Mouse (Mus musculus): ENCODE data around the gene Sdk1. TPM values are rescaled to one million over a fixed set of nuclear protein-coding genes. Genes with fewer than 3 reads are reported as not detected.

Gene Sdk1
- polyA plus RNA-seq, 1 experiment from 2014 or later: 1.2 TPM

DNA sequence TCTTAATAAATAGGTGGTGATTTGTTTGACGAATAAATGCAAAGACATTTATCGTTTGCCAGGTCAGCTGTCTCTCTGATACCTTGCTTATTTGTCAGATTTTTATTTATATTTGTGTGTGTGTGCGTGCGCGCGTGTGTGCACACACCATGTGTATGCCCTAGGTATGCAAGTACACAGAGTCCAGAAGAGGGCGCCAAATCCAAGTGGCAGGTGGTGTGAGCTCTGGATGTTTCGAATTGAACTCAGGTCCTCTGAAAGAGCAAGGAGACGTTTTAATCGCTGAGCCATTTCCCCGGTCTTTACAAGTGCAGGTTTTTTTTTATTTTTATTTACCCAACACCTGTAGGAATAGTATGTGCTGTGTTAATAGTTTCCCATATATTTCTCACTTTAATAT is 632.5 kb downstream of the Sdk1 start:
- Histone ChIP-seq H3K4me3 (ENCODE audit: low read depth, low read length) (no peak overlapping the region), H3K9me3 (ENCODE audit: control insufficient read depth, low read length) (no peaks in the 10 kb centered on the region), H3K27ac (replicated peaks; ENCODE audit: low read depth, low read length) (no peak overlapping the region), H3K4me1 (ENCODE audit: control insufficient read depth, insufficient read depth, low read length) (no peaks in the 10 kb centered on the region), H3K36me3 (ENCODE audit: control insufficient read depth, insufficient read depth, low read length) (no peaks in the 10 kb centered on the region), H3K27me3 (ENCODE audit: control insufficient read depth, insufficient read depth, low read length) (no peaks in the 10 kb centered on the region), H3K4me2 (ENCODE audit: low read depth, severe bottlenecking) (no peak overlapping the region), H3K9ac (ENCODE audit: low read length) (no peak overlapping the region)
- ATAC-seq (ENCODE audit: insufficient number of reproducible peaks, low FRiP score, low TSS enrichment, low read depth) (no peak), DNase-seq (ENCODE audit: low spot score) (no peak)
- WGBS: 95% methylated on average over 11 of the region's 11 CpGs

DNA sequence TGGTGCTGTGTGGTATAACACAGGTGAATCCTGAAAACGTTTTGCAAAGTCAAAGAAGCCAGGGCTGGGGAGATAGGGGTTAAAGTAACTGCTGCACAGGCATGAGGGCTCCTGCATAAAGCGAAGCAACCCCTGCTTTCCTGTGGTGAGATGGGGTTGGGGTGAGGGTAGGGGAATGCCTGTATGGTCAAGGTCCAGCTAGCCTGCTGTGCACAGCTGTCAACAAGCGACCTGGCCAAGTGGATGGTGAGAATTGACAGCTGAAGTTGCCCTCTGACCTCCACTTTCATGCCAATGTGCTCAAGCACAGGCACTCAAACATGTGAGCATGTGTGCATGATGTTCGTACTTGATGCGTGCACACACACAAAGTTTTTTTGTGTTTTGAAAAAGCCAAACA is 639.4 kb downstream of the Sdk1 start:
- H3K4me1 ChIP-seq (ENCODE audit: control insufficient read depth, insufficient read depth, low read length): peaks cover 3% of the 10 kb centered on the region; the same call in 1 of the 2 replicates
- no peak overlapping the region for H3K27ac ChIP-seq (replicated peaks; ENCODE audit: low read depth, low read length)
- no peaks in the 10 kb centered on the region for H3K9me3 ChIP-seq (ENCODE audit: control insufficient read depth, low read length)
- no peaks in the 10 kb centered on the region for H3K36me3 ChIP-seq (ENCODE audit: control insufficient read depth, insufficient read depth, low read length)
- H3K4me2 ChIP-seq (ENCODE audit: low read depth, severe bottlenecking): no peak overlapping the region
- WGBS: 55% methylated on average over 5 of the region's 5 CpGs
- ATAC-seq (ENCODE audit: insufficient number of reproducible peaks, low FRiP score, low TSS enrichment, low read depth) (no peak), DNase-seq (ENCODE audit: low spot score) (no peak)
- no peaks in the 10 kb centered on the region for H3K27me3 ChIP-seq (ENCODE audit: control insufficient read depth, insufficient read depth, low read length)
- H3K9ac ChIP-seq (ENCODE audit: low read length): no peak overlapping the region
- no peak overlapping the region for H3K4me3 ChIP-seq (ENCODE audit: low read depth, low read length)

DNA sequence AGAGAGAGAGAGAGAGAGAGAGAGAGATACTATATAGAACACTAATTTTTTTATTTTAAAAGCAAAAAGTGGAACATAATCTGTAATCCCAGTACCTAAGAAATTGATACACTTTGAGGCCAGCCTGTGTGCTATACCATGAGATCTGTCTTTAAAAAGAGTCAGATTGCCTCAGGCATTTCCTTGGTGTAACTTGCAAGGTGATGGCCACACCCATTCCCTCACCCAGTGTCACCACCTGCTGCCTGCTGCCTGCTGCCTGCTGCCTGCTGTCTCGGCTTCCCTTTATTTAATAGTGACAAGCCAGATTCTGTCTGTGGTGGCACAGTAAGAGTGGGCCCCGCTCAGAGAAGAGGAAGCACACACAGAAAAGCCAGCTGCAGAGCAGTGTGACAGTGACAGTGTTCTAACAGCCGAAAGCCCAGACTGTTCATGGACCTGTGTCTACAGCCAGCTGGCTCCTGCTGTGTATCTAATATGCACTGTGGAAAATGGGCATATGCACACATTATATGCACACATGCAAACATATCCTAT is 642.9 kb downstream of the Sdk1 start:
- DNase-seq (ENCODE audit: low spot score) (no peak), ATAC-seq (ENCODE audit: insufficient number of reproducible peaks, low FRiP score, low TSS enrichment, low read depth) (no peak)
- no peaks in the 10 kb centered on the region for H3K9me3 ChIP-seq (ENCODE audit: control insufficient read depth, low read length)
- peaks cover 3% of the 10 kb centered on the region; the same call in 1 of the 2 replicates for H3K4me1 ChIP-seq (ENCODE audit: control insufficient read depth, insufficient read depth, low read length)
- 46% methylated on average over 3 of the region's 3 CpGs for WGBS
- H3K27me3 ChIP-seq (ENCODE audit: control insufficient read depth, insufficient read depth, low read length): no peaks in the 10 kb centered on the region
- H3K4me2 ChIP-seq (ENCODE audit: low read depth, severe bottlenecking): no peak overlapping the region
- H3K4me3 ChIP-seq (ENCODE audit: low read depth, low read length): no peak overlapping the region
- no peak overlapping the region for H3K27ac ChIP-seq (replicated peaks; ENCODE audit: low read depth, low read length)
- no peaks in the 10 kb centered on the region for H3K36me3 ChIP-seq (ENCODE audit: control insufficient read depth, insufficient read depth, low read length)
- H3K9ac ChIP-seq (ENCODE audit: low read length): no peak overlapping the region

DNA sequence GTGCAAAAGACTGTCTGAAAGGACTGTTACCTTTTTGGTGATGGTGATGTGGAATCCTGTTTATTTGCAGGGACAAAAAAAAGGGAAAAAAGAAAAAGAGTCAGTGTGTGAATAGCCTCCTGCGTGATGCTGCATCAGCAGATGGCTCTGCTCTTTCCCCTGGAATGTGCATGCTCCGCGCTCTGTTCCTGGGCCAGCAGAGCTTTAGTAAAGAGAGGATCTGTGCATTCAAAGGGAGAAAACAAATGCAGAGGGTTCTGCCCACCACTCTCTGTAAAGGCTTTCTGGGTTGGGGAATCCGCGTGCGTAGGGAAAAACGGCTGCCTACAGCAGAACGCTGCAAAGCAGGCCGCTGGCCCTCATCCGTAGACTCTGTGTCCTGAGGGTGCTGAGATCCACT is 644.7 kb downstream of the Sdk1 start:
- Histone ChIP-seq H3K36me3 (ENCODE audit: control insufficient read depth, insufficient read depth, low read length) (no peaks in the 10 kb centered on the region), H3K27me3 (ENCODE audit: control insufficient read depth, insufficient read depth, low read length) (no peaks in the 10 kb centered on the region), H3K4me2 (ENCODE audit: low read depth, severe bottlenecking) (no peak overlapping the region), H3K4me3 (ENCODE audit: low read depth, low read length) (no peak overlapping the region), H3K9ac (ENCODE audit: low read length) (no peak overlapping the region), H3K27ac (replicated peaks; ENCODE audit: low read depth, low read length) (no peak overlapping the region), H3K4me1 (ENCODE audit: control insufficient read depth, insufficient read depth, low read length) (peaks cover 3% of the 10 kb centered on the region; the same call in 1 of the 2 replicates), H3K9me3 (ENCODE audit: control insufficient read depth, low read length) (no peaks in the 10 kb centered on the region)
- WGBS: 84% methylated on average over 10 of the region's 10 CpGs
- no peak for DNase-seq (ENCODE audit: low spot score)
- no peak for ATAC-seq (ENCODE audit: insufficient number of reproducible peaks, low FRiP score, low TSS enrichment, low read depth)

DNA sequence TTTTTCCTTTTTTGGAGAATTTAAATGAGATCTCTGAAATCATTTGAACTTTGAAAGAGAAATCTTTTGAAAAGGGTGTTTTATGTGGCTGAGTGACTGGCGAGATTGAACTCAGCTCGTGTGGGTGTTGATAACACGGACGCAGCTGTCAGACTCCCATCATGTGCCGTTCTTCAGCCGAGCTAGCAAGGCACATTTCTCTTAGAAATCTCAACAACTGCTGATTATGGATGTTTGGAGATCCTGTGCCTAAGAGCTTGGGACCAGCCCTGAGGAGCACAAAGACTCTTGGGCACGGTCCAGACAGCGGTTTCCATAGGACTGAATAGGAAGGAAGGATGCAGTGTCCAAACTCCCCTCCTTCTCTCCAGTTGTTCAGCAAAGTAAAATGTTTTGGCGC is 648.5 kb downstream of the Sdk1 start:
- Histone ChIP-seq H3K36me3 (ENCODE audit: control insufficient read depth, insufficient read depth, low read length) (no peaks in the 10 kb centered on the region), H3K27ac (replicated peaks; ENCODE audit: low read depth, low read length) (no peak overlapping the region), H3K4me1 (ENCODE audit: control insufficient read depth, insufficient read depth, low read length) (no peaks in the 10 kb centered on the region), H3K27me3 (ENCODE audit: control insufficient read depth, insufficient read depth, low read length) (no peaks in the 10 kb centered on the region), H3K9me3 (ENCODE audit: control insufficient read depth, low read length) (no peaks in the 10 kb centered on the region), H3K4me3 (ENCODE audit: low read depth, low read length) (no peak overlapping the region), H3K9ac (ENCODE audit: low read length) (no peak overlapping the region), H3K4me2 (ENCODE audit: low read depth, severe bottlenecking) (no peak overlapping the region)
- WGBS: 88% methylated on average over 9 of the region's 9 CpGs
- DNase-seq (ENCODE audit: low spot score) (no peak), ATAC-seq (ENCODE audit: insufficient number of reproducible peaks, low FRiP score, low TSS enrichment, low read depth) (no peak)

DNA sequence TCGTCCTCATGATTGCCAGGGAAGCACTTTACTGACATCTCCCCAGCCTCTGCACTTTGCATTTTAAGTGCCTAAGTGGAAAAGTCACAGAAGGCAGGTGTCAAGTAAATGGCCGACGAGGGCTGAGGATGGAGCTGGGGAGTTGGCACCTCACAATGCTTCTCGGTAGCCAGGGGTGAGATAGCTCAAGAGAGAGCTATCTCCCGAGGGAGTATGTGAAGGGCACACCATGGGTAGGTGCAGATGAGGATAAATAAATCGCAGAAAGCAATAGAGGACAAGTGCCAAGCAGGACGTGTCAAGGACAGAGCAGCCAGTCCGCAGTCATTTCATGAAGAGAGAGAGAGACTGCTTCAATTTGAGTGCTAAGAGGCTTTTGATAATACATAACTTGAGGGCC is 655.1 kb downstream of the Sdk1 start:
- ATAC-seq (ENCODE audit: insufficient number of reproducible peaks, low FRiP score, low TSS enrichment, low read depth) (no peak), DNase-seq (ENCODE audit: low spot score) (no peak)
- WGBS: 83% methylated on average over 8 of the region's 8 CpGs
- no peak overlapping the region for H3K27ac ChIP-seq (replicated peaks; ENCODE audit: low read depth, low read length)
- no peak overlapping the region for H3K9ac ChIP-seq (ENCODE audit: low read length)
- no peak overlapping the region for H3K4me3 ChIP-seq (ENCODE audit: low read depth, low read length)
- H3K27me3 ChIP-seq (ENCODE audit: control insufficient read depth, insufficient read depth, low read length): no peaks in the 10 kb centered on the region
- H3K4me2 ChIP-seq (ENCODE audit: low read depth, severe bottlenecking): no peak overlapping the region
- no peaks in the 10 kb centered on the region for H3K36me3 ChIP-seq (ENCODE audit: control insufficient read depth, insufficient read depth, low read length)
- H3K4me1 ChIP-seq (ENCODE audit: control insufficient read depth, insufficient read depth, low read length): no peaks in the 10 kb centered on the region
- H3K9me3 ChIP-seq (ENCODE audit: control insufficient read depth, low read length): no peaks in the 10 kb centered on the region

DNA sequence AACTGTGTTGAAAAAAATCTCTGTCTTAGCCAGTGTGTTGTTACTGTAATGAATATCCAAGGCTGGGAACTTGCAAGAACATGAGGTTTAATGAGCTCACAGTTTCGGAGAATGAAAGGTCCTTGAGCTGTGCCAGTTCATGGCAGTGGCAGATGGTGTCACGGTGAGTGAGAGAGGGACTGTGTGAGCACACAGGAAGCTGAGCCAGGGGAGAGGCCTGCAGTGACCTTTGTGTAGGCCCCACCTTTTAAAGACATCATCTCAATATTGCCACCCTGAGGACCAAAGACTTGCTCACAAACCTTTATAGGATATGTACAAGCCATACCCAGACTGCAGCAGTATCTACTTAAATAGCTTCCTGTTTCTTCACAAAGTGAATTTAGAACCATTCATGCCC is 656.2 kb downstream of the Sdk1 start:
- no peak overlapping the region for H3K4me3 ChIP-seq (ENCODE audit: low read depth, low read length)
- ATAC-seq (ENCODE audit: insufficient number of reproducible peaks, low FRiP score, low TSS enrichment, low read depth): no peak
- no peak overlapping the region for H3K4me2 ChIP-seq (ENCODE audit: low read depth, severe bottlenecking)
- DNase-seq (ENCODE audit: low spot score): no peak
- no peak overlapping the region for H3K9ac ChIP-seq (ENCODE audit: low read length)
- H3K4me1 ChIP-seq (ENCODE audit: control insufficient read depth, insufficient read depth, low read length): no peaks in the 10 kb centered on the region
- WGBS: 58% methylated on average over 2 of the region's 2 CpGs
- H3K9me3 ChIP-seq (ENCODE audit: control insufficient read depth, low read length): no peaks in the 10 kb centered on the region
- H3K27me3 ChIP-seq (ENCODE audit: control insufficient read depth, insufficient read depth, low read length): no peaks in the 10 kb centered on the region
- no peak overlapping the region for H3K27ac ChIP-seq (replicated peaks; ENCODE audit: low read depth, low read length)
- H3K36me3 ChIP-seq (ENCODE audit: control insufficient read depth, insufficient read depth, low read length): no peaks in the 10 kb centered on the region

DNA sequence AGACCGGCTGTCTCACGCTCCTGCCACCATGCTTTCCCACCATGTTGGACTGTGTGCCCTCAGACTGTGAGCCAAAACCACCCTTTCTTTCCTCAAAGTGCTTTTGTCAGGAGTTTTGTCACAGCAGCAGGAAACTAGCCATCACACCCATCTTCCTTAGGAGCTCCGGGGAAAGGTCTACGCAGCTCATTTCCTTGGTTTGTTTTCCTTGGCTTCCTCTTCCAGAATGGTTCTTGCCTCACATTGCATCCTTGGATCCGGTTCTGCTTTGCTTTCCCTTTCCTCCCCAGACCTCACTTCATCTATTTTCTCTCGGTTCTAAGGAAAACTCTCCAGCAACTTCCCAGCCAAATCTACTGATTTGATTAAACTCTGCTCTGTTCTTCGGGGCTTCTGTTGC is 658.5 kb downstream of the Sdk1 start:
- no peak for ATAC-seq (ENCODE audit: insufficient number of reproducible peaks, low FRiP score, low TSS enrichment, low read depth)
- H3K27ac ChIP-seq (replicated peaks; ENCODE audit: low read depth, low read length): no peak overlapping the region
- no peaks in the 10 kb centered on the region for H3K4me1 ChIP-seq (ENCODE audit: control insufficient read depth, insufficient read depth, low read length)

DNA sequence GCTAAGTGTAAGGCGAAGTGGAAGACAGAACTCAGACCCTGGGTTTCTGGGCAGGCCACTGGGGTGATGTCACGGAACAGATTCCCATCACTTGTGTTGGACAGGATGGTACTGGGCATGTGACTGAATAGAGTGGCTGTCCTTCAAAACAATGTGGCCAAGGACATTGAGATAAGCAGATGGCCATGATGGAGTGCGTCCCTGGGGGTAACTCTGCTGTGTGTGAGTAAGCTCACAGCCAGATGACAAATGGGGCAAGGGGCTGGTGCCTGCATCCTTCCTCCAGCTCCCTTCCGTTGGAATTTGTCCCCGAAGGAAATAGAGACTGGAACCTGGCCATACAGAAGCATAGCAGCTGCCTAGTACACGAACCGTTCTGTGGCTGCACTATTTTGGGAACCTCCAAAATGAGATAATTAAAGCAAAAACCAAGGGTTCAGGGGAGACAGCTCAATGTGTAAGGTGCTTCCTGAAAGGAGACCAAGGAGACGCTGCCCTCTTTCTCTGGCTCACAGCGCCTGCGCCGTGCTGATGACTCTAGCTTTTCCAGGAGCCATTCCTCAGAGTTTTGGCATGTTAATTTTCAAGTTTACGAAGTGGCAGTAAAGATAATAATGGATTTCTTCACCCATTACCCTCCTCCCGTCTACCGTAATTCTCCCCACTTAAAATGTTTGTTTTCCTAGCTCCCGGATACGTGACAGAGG is 661.4 kb downstream of the Sdk1 start:
- Histone ChIP-seq H3K4me2 (ENCODE audit: low read depth, severe bottlenecking) (no peak overlapping the region), H3K27ac (replicated peaks; ENCODE audit: low read depth, low read length) (no peak overlapping the region), H3K36me3 (ENCODE audit: control insufficient read depth, insufficient read depth, low read length) (no peaks in the 10 kb centered on the region), H3K9ac (ENCODE audit: low read length) (no peak overlapping the region), H3K9me3 (ENCODE audit: control insufficient read depth, low read length) (no peaks in the 10 kb centered on the region), H3K4me1 (ENCODE audit: control insufficient read depth, insufficient read depth, low read length) (no peaks in the 10 kb centered on the region), H3K4me3 (ENCODE audit: low read depth, low read length) (no peak overlapping the region), H3K27me3 (ENCODE audit: control insufficient read depth, insufficient read depth, low read length) (no peaks in the 10 kb centered on the region)
- 67% methylated on average over 16 of the region's 16 CpGs for WGBS
- ATAC-seq (ENCODE audit: insufficient number of reproducible peaks, low FRiP score, low TSS enrichment, low read depth) (no peak), DNase-seq (ENCODE audit: low spot score) (no peak)

More for the DNA sequence above, 658.5 kb downstream of the Sdk1 start:
- WGBS: 93% methylated on average over 7 of the region's 7 CpGs
- Histone ChIP-seq H3K9me3 (ENCODE audit: control insufficient read depth, low read length) (no peaks in the 10 kb centered on the region), H3K27me3 (ENCODE audit: control insufficient read depth, insufficient read depth, low read length) (no peaks in the 10 kb centered on the region), H3K4me2 (ENCODE audit: low read depth, severe bottlenecking) (no peak overlapping the region), H3K4me3 (ENCODE audit: low read depth, low read length) (no peak overlapping the region), H3K9ac (ENCODE audit: low read length) (no peak overlapping the region), H3K36me3 (ENCODE audit: control insufficient read depth, insufficient read depth, low read length) (no peaks in the 10 kb centered on the region)
- DNase-seq (ENCODE audit: low spot score): no peak

Measured in limb, embryonic 11.5 days (tissue).